ENCODE assay signal across 24 mouse cellular contexts in genomic region chr1:175680995-175681394, GRCm38 (mm10). TPM values are rescaled to one million over a fixed set of nuclear protein-coding genes. Genes with fewer than 3 reads are reported as not detected.
"Had no signal": no experiment of that assay in that cellular context is flagged by ENCODE, and none has a peak within 500 bp of the region (broad histone marks: within the 10 kb centered on the region; RNA-seq: fewer than 3 reads in every experiment).

No protein-coding gene starts in this region.

- H3K9ac ChIP-seq: neural tube, embryonic 13.5 days; neural tube, embryonic 15.5 days; stomach, embryonic 15.5 days had no signal

- H3K36me3 ChIP-seq: stomach, embryonic 15.5 days had no signal

- H3K4me3 ChIP-seq: neural tube, embryonic 13.5 days; neural tube, embryonic 15.5 days; stomach, embryonic 15.5 days had no signal

- DNase-seq: retina, postnatal 1 day; right cerebral cortex, adult 18-20 months; right cerebral cortex, postnatal 14 days; right cerebral cortex, postnatal 25 days; right cerebral cortex, postnatal 4 days; spleen, adult 18-20 months; thymus, adult 18-20 months; thymus, adult 2 months; thymus, postnatal 14 days; thymus, postnatal 25 days; thymus, postnatal 36 days; thymus, postnatal 4 days had no signal

- H3K4me1 ChIP-seq: neural tube, embryonic 13.5 days; neural tube, embryonic 15.5 days; stomach, embryonic 15.5 days had no signal

- H3K27ac ChIP-seq: neural tube, embryonic 13.5 days; neural tube, embryonic 15.5 days; stomach, embryonic 15.5 days; stomach, postnatal 0 days had no signal

- H3K9me3 ChIP-seq: neural tube, embryonic 13.5 days; neural tube, embryonic 15.5 days; stomach, embryonic 15.5 days had no signal

- H3K27me3 ChIP-seq: neural tube, embryonic 13.5 days; neural tube, embryonic 15.5 days; stomach, embryonic 15.5 days had no signal

RNA-seq across cellular contexts. Expression of gene Wdr64, which starts 17.4 kb away (rescaled TPM):
- total RNA-seq: neutrophil, adult 5-6 weeks had no signal
- polyA plus RNA-seq: neural tube, embryonic 13.5 days; neural tube, embryonic 14.5 days; neural tube, embryonic 15.5 days; small intestine, adult 2 months; spleen, adult 2 months; stomach, embryonic 14.5 days; stomach, embryonic 15.5 days; stomach, embryonic 16.5 days; stomach, postnatal 0 days; thymus, adult 2 months; thymus, postnatal 0 days; urinary bladder, adult 2 months had no signal
